Mouse (Mus musculus) embryonic stem cell, embryonic (primary cell): ENCODE results near the gene Uchl1.

Source experiments
- CTCF ChIA-PET, 4 experiments: fragments of 300-600 bp in 2 of 4; fragments of 350-600 bp in 2 of 4; sonication (Branson Sonifier 250); formaldehyde crosslinking; loops; one replicate each; lab custom pipeline; 2022; ENCODE audit warnings: inconsistent platforms in 2 of 4; lab: Charles Lee
- POLR2A ChIA-PET, 4 experiments: fragments of 300-600 bp in 2 of 4; fragments of 350-600 bp in 2 of 4; sonication (Branson Sonifier 250); formaldehyde crosslinking; loops; one replicate each; lab custom pipeline; 2022; ENCODE audit warnings: antibody characterized with exemption in 4 of 4, inconsistent platforms in 1 of 4; lab: Charles Lee

Gene Uchl1

GRCm38 (mm10) chr5:66689796-66690195 is 13.9 kb downstream of the Uchl1 start:
- POLR2A ChIA-PET = interaction anchor here (0.6 to 8.5 kb wide), 20 partner anchors 9 to 892 kb away, joined by 3 to 235 read pairs (median 4); partner anchors contain the start of genes Uchl1 (in 4 of the 4) and Tmem33 (in 1 of the 4)

DNA sequence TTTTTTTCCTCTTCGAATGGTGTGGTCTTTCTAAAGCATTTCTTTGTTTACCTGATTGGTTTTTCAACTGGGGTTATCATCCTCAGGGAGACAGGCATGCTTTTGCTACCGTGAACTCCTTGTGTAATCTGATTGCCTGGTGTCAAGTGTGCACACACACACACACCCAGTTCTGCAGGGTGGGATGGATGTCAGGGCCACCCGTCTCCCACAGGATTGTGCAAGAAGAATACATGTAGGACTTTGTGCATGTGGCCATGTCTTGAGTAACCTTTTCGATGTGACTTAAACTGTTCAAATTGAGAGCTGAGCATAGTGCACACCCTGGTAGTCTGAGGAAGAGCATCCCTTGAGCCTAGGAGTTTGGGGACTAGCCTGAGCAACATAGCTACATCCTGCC is 17.3 kb downstream of the Uchl1 start:
- ChIA-PET POLR2A (interaction anchor here in 2 of 4 experiments (1.6 to 4.7 kb wide), 6 partner anchors 9 to 17 kb away, joined by 3 to 29 read pairs (median 4); partner anchors contain the start of gene Uchl1 (in 2 of the 2)), CTCF (interaction anchor here in 2 of 4 experiments (0.6 to 1.6 kb wide), 3 partner anchors 15 to 327 kb away, joined by 3 to 8 read pairs (median 3); no protein-coding TSS in a partner anchor)

More at GRCm38 (mm10) chr5:66689796-66690195, 13.9 kb downstream of the Uchl1 start:
- CTCF ChIA-PET = interaction anchor here in 3 of 4 experiments (0.5 to 2.1 kb wide), 7 partner anchors 9 to 307 kb away, joined by 3 to 21 read pairs (median 3); partner anchors contain the start of genes Apbb2 (in 1 of the 3) and Uchl1 (in 1 of the 3)

GRCm38 (mm10) chr5:66697119-66697518 is 21.2 kb downstream of the Uchl1 start:
- ChIA-PET CTCF (interaction anchor here (0.6 to 1.7 kb wide), 21 partner anchors 16 to 833 kb away, joined by 3 to 13 read pairs (median 4); partner anchors contain the start of gene Limch1 (in 1 of the 4)), POLR2A (interaction anchor here (0.7 to 4.7 kb wide), 6 partner anchors 13 to 101 kb away, joined by 4 to 24 read pairs (median 4); partner anchors contain the start of gene Uchl1 (in 3 of the 4))

GRCm38 (mm10) chr5:66699911-66700310 is 24.0 kb downstream of the Uchl1 start:
- POLR2A ChIA-PET = interaction anchor here in 3 of 4 experiments (0.7 to 1.4 kb wide), 3 partner anchors 10 to 24 kb away, joined by 3 to 4 read pairs (median 3); no protein-coding TSS in a partner anchor

GRCm38 (mm10) chr5:66701951-66702350 is 26.1 kb downstream of the Uchl1 start:
- ChIA-PET POLR2A (interaction anchor here in 1 of 4 experiments (0.8 kb wide), 1 partner anchor 12 kb away, joined by 3 read pairs; no protein-coding TSS in a partner anchor), CTCF (no interaction called here)

More at GRCm38 (mm10) chr5:66699911-66700310, 24.0 kb downstream of the Uchl1 start:
- CTCF ChIA-PET = interaction anchor here in 1 of 4 experiments (0.7 to 2.1 kb wide), 3 partner anchors 14 to 317 kb away, joined by 3 to 5 read pairs (median 4); no protein-coding TSS in a partner anchor

- ChIA-PET POLR2A (interaction anchor here in 3 of 4 experiments (0.7 to 1.8 kb wide), 4 partner anchors 10 to 27 kb away, joined by 3 to 8 read pairs (median 4); partner anchors contain the start of gene Uchl1 (in 1 of the 3)), CTCF (interaction anchor here in 3 of 4 experiments (0.6 to 1.0 kb wide), 4 partner anchors 283 to 1607 kb away, joined by 3 read pairs; no protein-coding TSS in a partner anchor)
Measured at GRCm38 (mm10) chr5:66703317-66704004, 27.6 kb downstream of the Uchl1 start.

DNA sequence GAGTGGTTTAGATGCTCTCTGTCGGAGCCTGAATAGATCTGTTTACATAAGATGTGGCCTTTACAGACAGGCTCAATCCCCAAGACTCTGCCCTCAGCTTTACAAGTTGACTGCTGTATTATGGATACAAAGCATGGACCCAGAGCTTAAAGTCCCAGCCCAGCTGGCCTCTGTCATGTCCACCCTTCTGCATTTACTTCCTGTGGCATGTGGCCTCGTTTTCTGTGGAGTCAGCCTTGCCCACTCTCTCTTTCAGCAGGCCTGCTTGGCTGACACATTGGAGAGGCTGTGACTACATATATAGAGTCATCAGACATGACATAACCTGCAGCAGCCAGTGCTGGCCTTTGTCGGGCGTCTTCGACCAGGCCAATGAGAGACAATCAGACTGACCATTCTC is 32.0 kb downstream of the Uchl1 start:
- CTCF ChIA-PET = no interaction called here
- POLR2A ChIA-PET = interaction anchor here in 1 of 4 experiments (1.3 kb wide), 1 partner anchor 39 kb away, joined by 3 read pairs; no protein-coding TSS in a partner anchor

GRCm38 (mm10) chr5:66710445-66711019 is 34.6 kb downstream of the Uchl1 start:
- CTCF ChIA-PET = interaction anchor here in 1 of 4 experiments (1.3 kb wide), 1 partner anchor 286 kb away, joined by 4 read pairs; no protein-coding TSS in a partner anchor
- POLR2A ChIA-PET = interaction anchor here in 1 of 4 experiments (1.2 to 1.5 kb wide), 3 partner anchors 11 to 35 kb away, joined by 3 to 8 read pairs (median 3); partner anchors contain the start of gene Uchl1

- POLR2A ChIA-PET = interaction anchor here in 2 of 4 experiments (0.6 to 1.7 kb wide), 6 partner anchors 35 to 644 kb away, joined by 3 to 9 read pairs (median 4); partner anchors contain the start of gene Uchl1 (in 2 of the 2)
- CTCF ChIA-PET = interaction anchor here in 2 of 4 experiments (0.9 to 2.3 kb wide), 3 partner anchors 16 to 283 kb away, joined by 3 to 8 read pairs (median 5); no protein-coding TSS in a partner anchor
Measured at GRCm38 (mm10) chr5:66712801-66713200, 36.9 kb downstream of the Uchl1 start.

- CTCF ChIA-PET = interaction anchor here in 1 of 4 experiments (1.2 kb wide), 1 partner anchor 15 kb away, joined by 5 read pairs; no protein-coding TSS in a partner anchor
- POLR2A ChIA-PET = interaction anchor here in 1 of 4 experiments (1.2 to 1.9 kb wide), 3 partner anchors 11 to 29 kb away, joined by 3 to 6 read pairs (median 4); no protein-coding TSS in a partner anchor
Measured at GRCm38 (mm10) chr5:66715498-66715931, 39.6 kb downstream of the Uchl1 start.

GRCm38 (mm10) chr5:66717931-66718330 is 42.0 kb downstream of the Uchl1 start:
- POLR2A ChIA-PET = interaction anchor here in 1 of 4 experiments (0.7 to 8.0 kb wide), 3 partner anchors 15 to 41 kb away, joined by 3 to 29 read pairs (median 6); partner anchors contain the start of genes Limch1 and Uchl1
- CTCF ChIA-PET = interaction anchor here in 1 of 4 experiments (0.5 to 0.9 kb wide), 2 partner anchors 21 to 199 kb away, joined by 3 to 8 read pairs; no protein-coding TSS in a partner anchor

DNA sequence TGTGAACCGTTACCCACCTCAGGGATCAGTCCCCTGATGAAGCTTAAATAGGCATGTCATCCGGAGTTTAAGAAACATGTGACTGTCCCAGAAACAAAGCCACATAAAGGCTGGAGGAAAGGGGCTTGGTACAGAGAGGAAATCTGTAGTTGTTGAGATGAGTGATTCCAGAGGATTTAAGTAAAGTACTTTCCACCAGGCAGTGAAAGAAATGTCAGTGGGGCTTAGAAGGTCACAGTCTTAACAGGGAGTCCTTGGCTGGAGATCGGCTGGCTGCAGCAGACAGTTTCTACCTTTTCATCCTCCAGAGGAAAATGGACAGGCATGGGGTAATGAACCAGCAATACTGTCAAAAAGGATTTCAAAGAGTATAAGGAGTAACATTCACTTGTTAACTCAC is 42.5 kb downstream of the Uchl1 start:
- ChIA-PET POLR2A (interaction anchor here in 1 of 4 experiments (1.5 to 8.0 kb wide), 2 partner anchors 15 to 41 kb away, joined by 3 to 29 read pairs; partner anchors contain the start of gene Uchl1), CTCF (interaction anchor here in 1 of 4 experiments (0.9 kb wide), 1 partner anchor 21 kb away, joined by 3 read pairs; no protein-coding TSS in a partner anchor)

DNA sequence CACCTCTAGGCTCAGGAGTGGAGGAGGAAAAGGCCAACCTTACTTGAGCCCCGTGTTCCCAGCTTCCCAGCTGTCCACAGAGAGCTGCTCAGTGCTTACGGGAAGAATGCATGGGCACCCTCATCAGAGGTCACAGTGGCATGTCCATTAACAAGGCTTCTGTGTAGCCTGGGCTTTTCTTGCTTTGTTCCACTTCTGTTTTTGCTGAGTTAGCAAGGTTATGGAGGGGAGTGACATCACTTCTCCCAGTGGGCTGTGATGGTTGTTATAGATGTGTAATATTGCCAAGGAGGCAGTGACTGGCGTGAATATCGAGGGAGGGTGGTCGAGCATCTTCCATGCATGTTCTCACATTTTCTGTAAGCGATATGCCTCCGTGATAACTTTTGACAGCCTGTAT is 43.0 kb downstream of the Uchl1 start:
- ChIA-PET POLR2A (interaction anchor here in 1 of 4 experiments (1.5 to 8.0 kb wide), 2 partner anchors 15 to 42 kb away, joined by 3 to 29 read pairs; partner anchors contain the start of gene Uchl1), CTCF (no interaction called here)

DNA sequence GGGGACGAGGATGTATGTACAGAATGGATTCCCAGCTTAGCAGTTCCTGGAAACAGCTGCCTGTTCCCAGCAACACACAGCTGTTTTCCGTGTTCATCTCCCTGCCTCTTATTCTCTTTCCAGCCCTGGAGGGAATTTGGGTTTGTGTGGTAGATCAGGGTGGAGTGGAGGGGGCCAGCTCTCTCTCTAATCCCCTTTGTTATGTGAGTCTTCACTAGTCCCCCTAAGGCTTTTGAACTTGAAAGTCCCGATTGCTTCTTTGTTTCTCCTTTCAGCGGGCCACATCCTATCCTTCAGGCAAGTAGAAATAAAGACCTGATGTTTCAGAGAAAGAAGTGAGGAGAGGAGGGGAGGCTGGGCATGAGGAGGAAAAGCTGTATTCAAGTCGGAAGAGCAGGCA is 45.0 kb downstream of the Uchl1 start:
- ChIA-PET CTCF (interaction anchor here in 1 of 4 experiments (0.9 kb wide), 1 partner anchor 276 kb away, joined by 3 read pairs; no protein-coding TSS in a partner anchor), POLR2A (interaction anchor here in 3 of 4 experiments (0.8 to 8.0 kb wide), 8 partner anchors 9 to 44 kb away, joined by 3 to 29 read pairs (median 4); partner anchors contain the start of genes Limch1 (in 1 of the 3) and Uchl1 (in 1 of the 3))

DNA sequence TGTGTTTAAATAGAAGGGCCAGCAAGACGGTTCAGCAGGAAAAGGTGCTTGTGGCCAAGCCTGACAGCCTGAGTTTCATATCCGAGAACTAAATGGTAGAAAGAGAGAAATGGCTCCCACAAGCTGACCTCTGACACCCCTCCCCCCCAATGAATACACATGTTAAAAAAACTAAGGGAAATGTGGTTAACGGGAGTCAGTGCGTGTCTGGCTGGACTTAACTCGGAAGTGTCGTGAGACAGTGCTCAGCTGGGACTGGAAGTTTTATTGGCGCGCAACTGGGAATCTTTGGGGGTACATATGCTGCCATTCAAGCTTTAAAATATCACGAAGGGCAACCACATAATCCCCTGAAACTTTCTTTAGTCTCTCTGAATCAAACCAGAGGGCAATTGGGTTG is 46.7 kb downstream of the Uchl1 start:
- ChIA-PET POLR2A (interaction anchor here in 3 of 4 experiments (0.7 to 8.0 kb wide), 3 partner anchors 8 to 45 kb away, joined by 3 to 29 read pairs (median 3); partner anchors contain the start of gene Uchl1 (in 1 of the 3)), CTCF (no interaction called here)

DNA sequence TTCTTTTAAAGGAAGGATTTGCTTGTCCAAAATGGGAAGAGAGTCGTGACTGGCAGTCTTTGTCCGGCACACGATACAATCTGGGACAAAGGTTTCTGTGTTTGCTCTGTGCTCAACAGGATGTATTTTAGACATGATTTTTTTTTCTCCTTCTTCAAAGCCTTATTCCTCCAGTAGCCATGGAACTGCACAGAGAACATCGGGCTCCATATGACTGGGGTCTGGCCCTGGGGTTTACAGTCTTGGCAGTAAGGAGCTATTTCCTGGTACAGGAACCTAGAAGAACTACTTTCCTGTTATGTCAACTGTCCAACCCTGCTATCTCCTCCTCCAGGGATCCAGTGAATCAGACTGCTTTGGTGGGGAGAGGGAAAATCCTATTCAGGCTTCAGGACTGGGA is 47.1 kb downstream of the Uchl1 start:
- CTCF ChIA-PET = no interaction called here
- POLR2A ChIA-PET = interaction anchor here in 3 of 4 experiments (0.6 to 8.0 kb wide), 3 partner anchors 9 to 493 kb away, joined by 3 to 29 read pairs (median 4); partner anchors contain the start of gene Uchl1 (in 1 of the 3)

DNA sequence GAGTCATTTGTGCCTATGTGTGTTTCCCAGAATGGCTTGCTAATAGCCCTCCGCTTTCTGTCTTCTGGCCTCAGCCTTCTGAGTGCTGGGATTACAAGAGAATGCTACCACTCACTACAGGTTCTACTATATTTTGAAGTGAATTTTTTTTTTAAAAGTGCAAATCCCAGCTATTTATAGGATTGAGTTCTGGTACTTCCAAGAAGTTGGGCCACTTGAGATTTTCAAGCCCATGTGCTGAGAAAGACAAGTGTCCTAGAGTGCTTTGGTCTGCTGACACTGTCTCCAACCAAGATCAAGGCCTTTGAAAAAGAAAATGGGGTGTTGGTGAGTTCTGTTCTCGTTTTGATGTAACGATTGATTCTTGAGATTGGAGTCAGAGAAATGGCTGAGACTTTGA is 47.7 kb downstream of the Uchl1 start:
- ChIA-PET CTCF (no interaction called here), POLR2A (interaction anchor here in 3 of 4 experiments (0.5 to 8.0 kb wide), 4 partner anchors 9 to 492 kb away, joined by 3 to 29 read pairs (median 4); partner anchors contain the start of gene Uchl1 (in 1 of the 3))
